Mouse (Mus musculus) mouse trophoblast stem cell (cell line): ENCODE results near the gene Best3.

Source experiments
- in situ Hi-C, 2 experiments: fragments of 300-500 bp; cut with MseI, MboI; formaldehyde crosslinking; loops; 2 replicates in 1 of 2; 3 replicates in 1 of 2; pipeline ENCODE4 v1.15.1; 2025

The Best3 gene

GRCm38 (mm10) chr10:116977858-116978257 lies 8.3 kb upstream of the Best3 start:
- in situ Hi-C loops: no loop called here

DNA sequence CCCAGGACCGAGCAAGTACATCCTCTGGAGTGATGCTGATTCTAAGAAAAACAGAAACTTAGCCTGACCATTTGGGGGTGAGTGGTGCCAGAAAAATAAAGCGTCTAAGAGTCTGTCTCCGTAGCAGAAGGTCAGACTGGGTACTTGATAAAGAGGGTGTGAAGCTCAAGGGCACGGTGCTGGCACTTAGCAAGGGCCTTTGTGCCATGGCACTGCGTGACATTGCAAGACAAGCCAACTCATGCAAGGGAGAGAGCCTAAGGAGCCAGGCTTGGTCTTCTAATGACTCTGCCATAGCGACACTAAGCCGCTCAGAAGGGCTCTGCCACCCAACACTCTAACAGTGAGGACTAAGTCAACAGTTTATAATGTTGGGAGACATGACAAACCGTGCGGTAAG lies 7.3 kb upstream of the Best3 start:
- in situ Hi-C loops: no loop called here

- in situ Hi-C loops: loop anchor here in 1 of 2 experiments (5.0 kb wide), 1 partner anchor 57 kb away; no protein-coding TSS in a partner anchor
Observed at GRCm38 (mm10) chr10:116980273-116980672, 5.8 kb upstream of the Best3 start.

DNA sequence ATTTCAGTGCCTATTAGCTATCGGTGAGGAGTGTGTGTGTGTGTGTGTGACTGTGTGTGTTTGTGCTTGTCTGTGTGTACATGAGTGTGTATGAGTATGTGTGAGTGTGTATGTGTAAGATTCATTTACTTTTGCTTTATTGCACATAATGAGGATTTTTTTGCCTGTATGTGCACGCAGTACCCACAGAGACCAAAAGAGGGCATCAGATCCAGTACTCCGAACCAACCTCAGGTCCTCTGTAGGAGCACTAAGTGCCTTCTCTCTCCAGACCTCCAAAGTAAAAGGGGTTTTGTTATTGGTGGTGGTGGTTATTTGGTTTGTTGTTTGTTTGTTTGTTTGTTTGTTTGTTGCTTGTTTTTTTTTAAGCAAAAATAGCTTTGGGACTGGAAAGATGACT lies 5.2 kb upstream of the Best3 start:
- in situ Hi-C loops: loop anchor here in 1 of 2 experiments (5.0 kb wide), 1 partner anchor 56 kb away; no protein-coding TSS in a partner anchor

DNA sequence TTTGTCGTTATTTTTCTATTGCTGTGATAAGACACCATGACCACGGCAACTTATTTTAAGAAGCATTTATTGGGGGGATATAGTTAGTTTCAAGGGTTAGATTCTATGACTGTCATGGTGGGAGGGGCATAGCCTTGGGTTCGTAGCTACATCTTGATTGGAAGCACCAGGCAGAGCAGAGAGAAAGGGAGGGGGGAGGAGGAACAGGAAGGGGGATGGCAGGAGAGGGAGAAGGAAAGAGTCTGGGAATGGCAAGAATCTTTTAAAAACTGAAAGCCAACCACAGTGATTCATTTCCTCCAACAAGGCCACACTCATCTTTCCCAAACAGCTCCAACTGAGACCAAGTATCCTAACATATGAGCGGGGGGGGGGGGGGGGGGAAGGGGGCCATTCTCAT lies 3.6 kb upstream of the Best3 start:
- in situ Hi-C loops: loop anchor here in 1 of 2 experiments (5.0 kb wide), 1 partner anchor 55 kb away; no protein-coding TSS in a partner anchor

DNA sequence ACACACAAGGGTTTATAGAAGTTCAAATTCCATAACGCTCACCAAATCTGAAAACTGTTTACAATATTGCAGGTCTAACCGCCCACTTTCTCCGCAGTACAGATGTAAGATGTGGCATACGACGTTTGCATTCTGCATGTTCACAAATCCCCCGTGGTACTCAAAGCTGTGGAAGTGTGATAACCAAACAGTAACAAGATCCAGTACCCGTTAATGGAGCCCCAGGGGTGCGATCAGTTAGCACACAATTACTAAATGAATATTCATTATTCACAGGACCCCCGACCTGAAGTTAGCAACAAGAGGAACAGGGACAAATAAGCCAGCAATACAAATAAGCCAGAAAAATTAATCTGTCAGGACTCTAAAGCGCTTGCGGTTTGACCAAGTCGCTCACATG lies 1.3 kb upstream of the Best3 start:
- in situ Hi-C loops: loop anchor here in 1 of 2 experiments (5.0 kb wide), 1 partner anchor 52 kb away; no protein-coding TSS in a partner anchor

- in situ Hi-C loops: no loop called here
Observed at GRCm38 (mm10) chr10:116993971-116994370, 7.9 kb downstream of the Best3 start.

- in situ Hi-C loops: no loop called here
Observed at GRCm38 (mm10) chr10:116995162-116995561, 9.0 kb downstream of the Best3 start.

- in situ Hi-C loops: no loop called here
Observed at GRCm38 (mm10) chr10:116995584-116996235, 9.6 kb downstream of the Best3 start.

DNA sequence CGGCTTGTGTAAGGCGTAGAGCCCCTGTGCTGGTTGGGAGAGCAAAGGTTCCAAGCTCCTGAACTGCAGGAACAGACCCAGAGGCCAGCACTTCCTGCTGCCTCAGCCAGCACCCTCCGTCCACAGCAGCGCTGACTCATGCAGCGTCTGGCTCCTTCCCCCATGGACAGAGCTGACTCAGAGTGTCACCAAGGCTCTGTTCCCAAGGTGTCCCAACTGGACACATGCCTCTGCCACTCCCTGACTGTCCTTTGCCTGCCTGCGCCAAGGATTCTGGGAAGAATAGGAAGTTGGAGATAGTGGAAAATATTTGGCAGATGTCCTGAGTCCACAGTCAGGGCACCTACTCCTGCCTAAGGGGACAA lies 10.1 kb downstream of the Best3 start:
- in situ Hi-C loops: no loop called here

DNA sequence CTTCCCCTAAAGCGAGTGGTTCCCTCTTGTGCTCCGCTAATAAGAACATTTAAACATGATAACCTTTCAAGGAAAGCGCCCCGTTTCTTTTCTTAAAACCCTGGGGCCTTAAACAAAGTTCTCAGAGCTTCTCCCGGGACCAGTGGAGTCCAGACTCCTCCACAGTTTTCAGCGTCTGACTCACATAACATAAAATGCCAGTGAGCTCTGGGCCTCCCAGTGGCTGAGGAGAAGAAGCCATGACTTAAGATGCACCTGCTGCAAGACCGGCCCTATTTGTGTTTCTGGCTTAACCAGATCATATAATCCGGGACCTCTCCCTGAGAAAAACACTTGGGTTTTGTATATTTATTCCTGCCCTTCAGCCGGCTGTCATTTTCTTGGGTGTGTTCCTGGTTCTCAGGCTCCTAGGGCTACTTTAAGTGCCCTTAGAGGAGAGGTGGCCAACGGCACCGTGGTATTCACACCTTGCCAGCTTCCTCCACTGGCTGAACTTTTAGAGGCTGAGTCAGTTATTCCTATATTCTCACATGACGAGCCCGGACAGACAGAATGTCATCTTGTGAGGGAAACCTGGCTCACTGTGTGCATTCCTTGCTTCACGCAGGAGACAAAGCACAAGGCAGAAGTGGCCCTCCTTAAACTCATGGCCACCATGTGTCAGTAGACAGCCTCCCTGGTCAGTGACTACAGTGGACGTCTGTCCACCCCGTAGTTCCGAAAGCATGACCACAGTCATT lies 12.8 kb downstream of the Best3 start:
- in situ Hi-C loops: no loop called here

- in situ Hi-C loops: no loop called here
Observed at GRCm38 (mm10) chr10:117000975-117001374, 14.9 kb downstream of the Best3 start.

GRCm38 (mm10) chr10:117004695-117005094 lies 18.6 kb downstream of the Best3 start:
- in situ Hi-C loops: no loop called here

GRCm38 (mm10) chr10:117005707-117006464 lies 19.8 kb downstream of the Best3 start:
- in situ Hi-C loops: no loop called here

- in situ Hi-C loops: no loop called here
Observed at GRCm38 (mm10) chr10:117009691-117010090, 23.6 kb downstream of the Best3 start.

- in situ Hi-C loops: no loop called here
Observed at GRCm38 (mm10) chr10:117011047-117011446, 24.9 kb downstream of the Best3 start.

DNA sequence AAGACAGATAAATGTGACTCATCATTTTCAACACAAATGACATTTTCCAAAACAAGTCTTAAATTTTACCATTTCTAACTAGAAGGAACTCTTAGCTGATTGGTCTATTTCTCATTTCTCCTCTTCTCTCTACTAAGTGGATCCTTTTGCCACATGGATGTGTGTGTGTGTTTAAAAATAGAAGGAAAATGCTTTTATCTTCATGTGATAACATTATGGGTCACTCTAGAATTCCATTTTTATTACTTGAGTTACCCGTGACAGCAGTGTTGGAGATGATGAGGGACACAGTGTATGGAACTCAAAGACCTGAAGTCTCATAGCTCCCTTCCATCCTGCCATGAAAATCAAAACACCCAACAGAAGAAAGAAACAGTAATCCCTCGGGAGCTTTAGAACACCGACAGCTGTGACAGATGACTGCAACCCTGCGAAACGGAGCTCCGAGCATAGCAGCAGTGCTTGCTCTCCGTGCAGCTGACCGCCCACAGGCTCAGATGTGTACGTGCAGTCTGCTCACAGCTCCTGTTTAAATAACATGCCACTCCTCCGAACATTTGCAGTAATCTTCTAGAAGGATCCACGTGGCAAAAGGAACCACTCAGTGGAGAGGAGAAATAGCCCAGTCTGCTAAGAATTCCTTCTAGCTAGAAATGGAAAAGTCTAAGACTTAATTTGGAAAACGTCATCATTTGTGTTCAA lies 27.7 kb downstream of the Best3 start:
- in situ Hi-C loops: no loop called here

DNA sequence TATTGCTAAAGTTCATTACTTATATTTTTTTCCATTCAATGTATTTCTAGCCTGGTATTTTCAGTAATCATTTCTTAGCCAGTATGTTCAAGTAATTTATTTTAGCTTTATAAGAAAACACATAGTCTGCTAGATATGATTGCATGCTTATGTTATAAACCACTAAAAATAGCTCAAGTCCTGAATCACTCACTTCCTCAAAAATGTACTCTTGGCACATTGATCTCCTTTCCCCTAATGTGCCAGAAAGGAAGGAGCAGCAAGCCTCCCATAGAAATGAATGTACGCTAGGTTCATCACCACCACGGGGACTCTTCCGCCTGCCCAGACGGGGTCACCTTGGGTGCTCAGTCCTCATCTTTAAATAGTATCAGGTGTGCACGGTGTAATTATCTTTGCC lies 28.5 kb downstream of the Best3 start:
- in situ Hi-C loops: no loop called here

- in situ Hi-C loops: no loop called here
Observed at GRCm38 (mm10) chr10:117018281-117018840, 32.2 kb downstream of the Best3 start.

GRCm38 (mm10) chr10:117021020-117021754 lies 35.1 kb downstream of the Best3 start:
- in situ Hi-C loops: no loop called here

GRCm38 (mm10) chr10:117023693-117024092 lies 37.6 kb downstream of the Best3 start:
- in situ Hi-C loops: no loop called here
